ENCODE assay signal across 8 mouse cellular contexts in the genomic region with DNA sequence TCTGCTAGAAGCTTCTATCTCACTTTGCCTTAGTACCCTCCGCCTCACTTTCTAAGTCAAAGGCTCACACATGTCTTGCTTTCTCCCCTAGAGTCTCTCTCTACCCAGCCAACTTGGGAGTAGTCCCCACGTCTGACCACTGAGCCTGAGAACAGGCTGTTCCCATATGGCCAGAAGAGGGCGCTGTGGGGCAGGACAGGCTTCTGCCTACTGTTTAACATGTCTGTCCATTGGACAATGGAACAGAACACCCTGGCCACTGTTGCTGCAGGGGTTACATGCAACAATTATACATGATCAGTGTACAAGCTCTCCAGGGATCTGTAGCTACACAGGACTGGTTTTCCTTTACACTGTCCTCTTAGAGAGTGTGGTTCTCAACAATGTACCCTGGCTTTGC. TPM values are rescaled to one million over a fixed set of nuclear protein-coding genes. Genes with fewer than 3 reads are reported as not detected.
DNase-seq lines count a peak whose midpoint lies in the region; ATAC-seq and TF ChIP-seq lines count a peak whose summit lies in the region.

No protein-coding gene starts in this region.

- peak; percentile 48 for DNase-seq in heart, postnatal 0 days (ENCODE audit: low spot score)
- DNase-seq in kidney, postnatal 36 days = peak; percentile 84 to 94
- peak; percentile 80 for DNase-seq in ovary, postnatal 14 days (ENCODE audit: low spot score)
- DNase-seq in thymus, postnatal 0 days (ENCODE audit: low spot score) = peak; percentile 84

- peak; percentile 44; the same call in 1 of the 2 replicates for ATAC-seq in erythroblast, adult 5-6 weeks (replicated peaks; ENCODE audit: low FRiP score, poor library complexity, severe bottlenecking)
- peak; percentile 80 for ATAC-seq in heart, postnatal 0 days (ENCODE audit: insufficient read depth, low read depth)
- ATAC-seq in liver, embryonic 15.5 days (ENCODE audit: insufficient read depth) = peak; percentile 56; the same call in 1 of the 2 replicates

- no peaks in the 10 kb centered on the region for H3K4me1 ChIP-seq in E14TG2a.4 (replicated peaks; ENCODE audit: low read depth, low read length)
- H3K4me1 ChIP-seq in bone marrow macrophage, adult 2 months (ENCODE audit: control insufficient read depth, insufficient read depth, low read length) = peaks cover 12% of the 10 kb centered on the region
- H3K4me1 ChIP-seq in heart, postnatal 0 days (ENCODE audit: control insufficient read depth, insufficient read depth) = no peaks in the 10 kb centered on the region; the same call in 1 of the 2 replicates
- H3K4me1 ChIP-seq in liver, embryonic 15.5 days (replicated peaks) = no peaks in the 10 kb centered on the region; the same call in 1 of the 2 replicates

- TF ChIP-seq EP300 in heart, postnatal 0 days (IDR thresholded peaks at IDR 0.05; ENCODE audit: low read depth) = no peak

- WGBS in heart, postnatal 0 days = 25% methylated on average over 3 of the region's 3 CpGs
- 15% methylated on average over 3 of the region's 3 CpGs for WGBS in liver, embryonic 15.5 days (ENCODE audit: insufficient replicate concordance)

- no peaks in the 10 kb centered on the region for H3K36me3 ChIP-seq in E14TG2a.4 (ENCODE audit: insufficient read depth, low read length)
- H3K36me3 ChIP-seq in heart, postnatal 0 days (replicated peaks; ENCODE audit: control insufficient read depth, insufficient read depth, low read length) = no peaks in the 10 kb centered on the region
- H3K36me3 ChIP-seq in liver, embryonic 15.5 days (replicated peaks) = no peaks in the 10 kb centered on the region

- TF ChIP-seq POLR2A in bone marrow macrophage, adult 2 months (IDR thresholded peaks at IDR 0.05; ENCODE audit: borderline replicate concordance, low read depth, low read length) = no peak

- H3K27ac ChIP-seq in bone marrow macrophage, adult 2 months (ENCODE audit: insufficient read depth, low read depth, low read length) = no peak overlapping the region
- no peak overlapping the region for H3K27ac ChIP-seq in heart, postnatal 0 days (ENCODE audit: low read depth)
- no peak overlapping the region for H3K27ac ChIP-seq in liver, embryonic 15.5 days (replicated peaks)

- peaks cover 10% of the 10 kb centered on the region; the same call in 1 of the 2 replicates for H3K9me3 ChIP-seq in E14TG2a.4 (ENCODE audit: low read length)
- H3K9me3 ChIP-seq in heart, postnatal 0 days (replicated peaks; ENCODE audit: control insufficient read depth, low read length) = no peaks in the 10 kb centered on the region
- H3K9me3 ChIP-seq in liver, embryonic 15.5 days (replicated peaks) = no peaks in the 10 kb centered on the region

- H3K27me3 ChIP-seq in E14TG2a.4 (ENCODE audit: insufficient read depth, low read length) = peaks cover 3% of the 10 kb centered on the region
- H3K27me3 ChIP-seq in heart, postnatal 0 days (ENCODE audit: control insufficient read depth, insufficient read depth, low read length) = no peaks in the 10 kb centered on the region
- H3K27me3 ChIP-seq in liver, embryonic 15.5 days = no peaks in the 10 kb centered on the region; the same call in 1 of the 2 replicates

- H3K4me2 ChIP-seq in heart, postnatal 0 days (ENCODE audit: low read depth, low read length) = no peak overlapping the region
- no peak overlapping the region for H3K4me2 ChIP-seq in liver, embryonic 15.5 days

- TF ChIP-seq CTCF in E14TG2a.4 (conservative IDR thresholded peaks at IDR 0.05; ENCODE audit: low read length) = peak; percentile 85
- TF ChIP-seq CTCF in bone marrow macrophage, adult 2 months (IDR thresholded peaks at IDR 0.05; ENCODE audit: low read depth, low read length) = peak; percentile 81
- TF ChIP-seq CTCF in heart, postnatal 0 days (IDR thresholded peaks at IDR 0.05; ENCODE audit: low read depth) = peak; percentile 95

- H3K4me3 ChIP-seq in E14TG2a.4 (replicated peaks; ENCODE audit: low read length) = no peak overlapping the region
- no peak overlapping the region for H3K4me3 ChIP-seq in bone marrow macrophage, adult 2 months (ENCODE audit: insufficient read depth, low read length)
- H3K4me3 ChIP-seq in heart, postnatal 0 days (ENCODE audit: low read depth, low read length) = no peak overlapping the region
- no peak overlapping the region for H3K4me3 ChIP-seq in liver, embryonic 15.5 days (replicated peaks)

- H3K9ac ChIP-seq in heart, postnatal 0 days (replicated peaks; ENCODE audit: low read depth, low read length) = no peak overlapping the region
- no peak overlapping the region for H3K9ac ChIP-seq in liver, embryonic 15.5 days

RNA-seq across cellular contexts. Expression of gene Glrp1, which starts 52.5 kb away (rescaled TPM):
- 0.38 and 0.55 TPM in 2 replicates for polyA plus RNA-seq in bone marrow macrophage, adult 2 months (2012; ENCODE audit: insufficient read depth, insufficient read length, missing spikeins)
- total RNA-seq in erythroblast, adult 5-6 weeks (2015; ENCODE audit: low replicate concordance) = 0.42 TPM in 1 of 2 replicates, not detected in the other
- not detected in 2 replicates for total RNA-seq in erythroblast, adult 5-6 weeks (2017; ENCODE audit: low replicate concordance)
- 2.2 TPM in 1 of 2 replicates, not detected in the other for total RNA-seq in heart, postnatal 0 days (2014; rRNA removed; ENCODE audit: low replicate concordance)
- 0.26 and 0.41 TPM in 2 replicates for polyA plus RNA-seq in heart, postnatal 0 days (2015; fragmentation: Nextera tagmentation; extraction: Ambion mirVana)
- polyA plus RNA-seq in liver, embryonic 15.5 days (2015; fragmentation: Nextera tagmentation; extraction: Ambion mirVana) = 0.06 and 0.09 TPM in 2 replicates
- polyA plus RNA-seq in thymus, postnatal 0 days (2015; fragmentation: Nextera tagmentation; extraction: Ambion mirVana) = 0.13 and 0.31 TPM in 2 replicates
